Comparison of ENCODE assay signal across 8 mouse cellular contexts in genomic region chr9:41461742-41462141, GRCm38 (mm10).
DNase-seq lines count a peak whose midpoint lies in the region; ATAC-seq and TF ChIP-seq lines count a peak whose summit lies in the region.

No protein-coding gene starts in this region.

- TF ChIP-seq POLR2A in myocyte (IDR thresholded peaks at IDR 0.05; ENCODE audit: insufficient read length, low read depth), result no peak

- 15% methylated on average over 11 of the region's 11 CpGs for WGBS in embryonic facial prominence, embryonic 10.5 days
- WGBS in limb, embryonic 12.5 days, result 14% methylated on average over 11 of the region's 11 CpGs

- no peaks in the 10 kb centered on the region for H3K79me2 ChIP-seq in myocyte (ENCODE audit: control insufficient read depth, insufficient read depth)

- no peak overlapping the region for H3ac ChIP-seq in myocyte (ENCODE audit: control insufficient read depth, insufficient read length)

- no peaks in the 10 kb centered on the region for H3K27me3 ChIP-seq in embryonic facial prominence, embryonic 10.5 days (replicated peaks; ENCODE audit: low read depth, poor library complexity, severe bottlenecking)
- no peaks in the 10 kb centered on the region for H3K27me3 ChIP-seq in limb, embryonic 12.5 days
- no peaks in the 10 kb centered on the region for H3K27me3 ChIP-seq in myocyte (ENCODE audit: control insufficient read depth, insufficient read depth, insufficient read length)

- DNase-seq in 3134 (ENCODE audit: extremely low read depth, insufficient read length, low spot score), result peak; percentile 85
- DNase-seq in adrenal gland, adult 8-10 months, result peak; percentile 83
- peak; percentile 90 for DNase-seq in embryonic facial prominence, embryonic 10.5 days (ENCODE audit: low spot score)
- DNase-seq in heart, adult 18-20 months, result peak; percentile 96 to 97
- peak; percentile 81 to 88 for DNase-seq in kidney, adult 8-10 months
- peak; percentile 48 to 50 for DNase-seq in spleen, postnatal 36 days (ENCODE audit: low spot score in 2 of 2)

- H3K9me3 ChIP-seq in embryonic facial prominence, embryonic 10.5 days, result no peaks in the 10 kb centered on the region
- H3K9me3 ChIP-seq in limb, embryonic 12.5 days, result no peaks in the 10 kb centered on the region

- H3K4me1 ChIP-seq in embryonic facial prominence, embryonic 10.5 days, result peaks cover 9% of the 10 kb centered on the region
- H3K4me1 ChIP-seq in limb, embryonic 12.5 days (replicated peaks), result no peaks in the 10 kb centered on the region; the same call in none of the 2 replicates

- ATAC-seq in limb, embryonic 12.5 days (ENCODE audit: insufficient number of reproducible peaks, insufficient read depth, low FRiP score, low TSS enrichment, low read depth), result no peak

- no peak overlapping the region for H3K4me2 ChIP-seq in limb, embryonic 12.5 days
- no peak overlapping the region for H3K4me2 ChIP-seq in myocyte (ENCODE audit: low read depth)

- H3K36me3 ChIP-seq in embryonic facial prominence, embryonic 10.5 days (replicated peaks), result 0 out of 2 replicates have a peak, but pooled peaks cover 6% of the 10 kb centered on the region
- H3K36me3 ChIP-seq in limb, embryonic 12.5 days, result no peaks in the 10 kb centered on the region
- H3K36me3 ChIP-seq in myocyte (ENCODE audit: control insufficient read depth, insufficient read depth), result no peaks in the 10 kb centered on the region

- no peak overlapping the region for H3K4me3 ChIP-seq in embryonic facial prominence, embryonic 10.5 days
- H3K4me3 ChIP-seq in limb, embryonic 12.5 days (replicated peaks), result no peak overlapping the region
- no peak overlapping the region for H3K4me3 ChIP-seq in myocyte

- no peak overlapping the region for H3K9ac ChIP-seq in limb, embryonic 12.5 days (replicated peaks)

- H3K27ac ChIP-seq in embryonic facial prominence, embryonic 10.5 days (replicated peaks), result peak overlapping the region; percentile 85
- H3K27ac ChIP-seq in limb, embryonic 12.5 days, result peak overlapping the region; percentile 56; the same call in 1 of the 2 replicates

TF ChIP-seq in myocyte, 11 proteins besides CTCF, POLR2A, EP300 and RAD21:
- TF ChIP-seq TCF3 (IDR thresholded peaks at IDR 0.05; ENCODE audit: insufficient read length, low read depth) (no peak), MYOD1 (IDR thresholded peaks at IDR 0.05; ENCODE audit: control insufficient read depth in 1 of 3, insufficient read length in 2 of 3, low read depth in 2 of 3) (peak in 2 of 3 experiments; percentile 5 to 23), MYOG (IDR thresholded peaks at IDR 0.05; ENCODE audit: control insufficient read depth in 1 of 3, insufficient read depth in 1 of 3, insufficient read length in 2 of 3, low read depth in 2 of 3) (peak in 1 of 3 experiments; percentile 47)
